ENCODE assay signal across 15 mouse cellular contexts in genomic region chr5:114728160-114728559, GRCm38 (mm10). TPM values are rescaled to one million over a fixed set of nuclear protein-coding genes. Genes with fewer than 3 reads are reported as not detected.
DNase-seq lines count a peak whose midpoint lies in the region; ATAC-seq and TF ChIP-seq lines count a peak whose summit lies in the region.
"Had no signal": no experiment of that assay in that cellular context is flagged by ENCODE, and none has a peak within 500 bp of the region (broad histone marks: within the 10 kb centered on the region; RNA-seq: fewer than 3 reads in every experiment).

No protein-coding gene starts in this region.

- no peak for TF ChIP-seq POLR2A in embryonic fibroblast, embryonic 13.5 days (IDR thresholded peaks at IDR 0.05; ENCODE audit: low read depth, low read length)

- H3K36me3 ChIP-seq in heart, embryonic 12.5 days, result peaks cover 81% of the 10 kb centered on the region

- DNase-seq in heart, adult 11 months, result peak; percentile 97
- DNase-seq in Patski (ENCODE audit: low read depth, low spot score), result no peak
- DNase-seq in heart, postnatal 36 days, result peak; percentile 29 to 33
- no peak for DNase-seq in lung, postnatal 10 days
- DNase-seq: cerebellum, adult 9-11 months; right cerebral cortex, postnatal 4 days had no signal

- no peak overlapping the region for H3K4me3 ChIP-seq in heart, embryonic 12.5 days
- no peak overlapping the region for H3K4me3 ChIP-seq in embryonic fibroblast, embryonic 13.5 days (ENCODE audit: insufficient read depth, low read length)
- H3K4me3 ChIP-seq: embryonic facial prominence, embryonic 12.5 days; forebrain, embryonic 13.5 days; kidney, embryonic 15.5 days; midbrain, embryonic 15.5 days; neural tube, embryonic 13.5 days had no signal

- H3K4me1 ChIP-seq in heart, embryonic 12.5 days (replicated peaks), result no peaks in the 10 kb centered on the region
- no peaks in the 10 kb centered on the region for H3K4me1 ChIP-seq in embryonic fibroblast, embryonic 13.5 days (ENCODE audit: control insufficient read depth, insufficient read depth, low read length)
- H3K4me1 ChIP-seq: embryonic facial prominence, embryonic 12.5 days; forebrain, embryonic 13.5 days; midbrain, embryonic 15.5 days; neural tube, embryonic 13.5 days had no signal

- POLR2A ChIA-PET in Patski (lab: Charles Lee), result no interaction called here

- ATAC-seq in heart, embryonic 12.5 days (ENCODE audit: insufficient number of reproducible peaks, low FRiP score), result no peak
- ATAC-seq in Patski, result peak; percentile 62
- no peak for ATAC-seq in megakaryocyte, adult 5-6 weeks (ENCODE audit: poor library complexity, severe bottlenecking)
- ATAC-seq: forebrain, embryonic 13.5 days; midbrain, embryonic 15.5 days had no signal

- WGBS in heart, embryonic 12.5 days, result 83% methylated on average over 10 of the region's 10 CpGs

- in situ Hi-C loops in Patski (cut with MboI; ENCODE audit: low pct_unique_long_range_greater_than_20kb), result no loop called here

- H3K4me2 ChIP-seq in heart, embryonic 12.5 days, result no peak overlapping the region
- H3K4me2 ChIP-seq: embryonic facial prominence, embryonic 12.5 days; forebrain, embryonic 13.5 days; kidney, embryonic 15.5 days; midbrain, embryonic 15.5 days; neural tube, embryonic 13.5 days had no signal

- no peak overlapping the region for H3K9ac ChIP-seq in heart, embryonic 12.5 days
- H3K9ac ChIP-seq: embryonic facial prominence, embryonic 12.5 days; forebrain, embryonic 13.5 days; kidney, embryonic 15.5 days; midbrain, embryonic 15.5 days; neural tube, embryonic 13.5 days had no signal

- H3K9me3 ChIP-seq in heart, embryonic 12.5 days (replicated peaks), result peaks cover 8% of the 10 kb centered on the region
- H3K9me3 ChIP-seq: midbrain, embryonic 15.5 days; neural tube, embryonic 13.5 days had no signal

- H3K27ac ChIP-seq in heart, embryonic 12.5 days (ENCODE audit: poor library complexity, severe bottlenecking), result no peak overlapping the region
- H3K27ac ChIP-seq in embryonic fibroblast, embryonic 13.5 days (ENCODE audit: insufficient read depth, low read length), result 0 out of 2 replicates have a peak overlapping the region, but pooled peaks have one; percentile 17
- H3K27ac ChIP-seq: embryonic facial prominence, embryonic 12.5 days; forebrain, embryonic 13.5 days; kidney, embryonic 15.5 days; macrophage; midbrain, embryonic 15.5 days; neural tube, embryonic 13.5 days had no signal

- H3K27me3 ChIP-seq in heart, embryonic 12.5 days (replicated peaks), result no peaks in the 10 kb centered on the region
- H3K27me3 ChIP-seq in Patski, result no peaks in the 10 kb centered on the region
- H3K27me3 ChIP-seq: embryonic facial prominence, embryonic 12.5 days; forebrain, embryonic 13.5 days; kidney, embryonic 15.5 days; midbrain, embryonic 15.5 days; neural tube, embryonic 13.5 days had no signal

- intact Hi-C loops in heart, postnatal 36 days (cut with DNase I), result no loop called here

- CTCF ChIA-PET in Patski (lab: Charles Lee), result interaction anchor here (1.1 to 1.5 kb wide), 2 partner anchors 9 to 16 kb away, joined by 3 read pairs; no protein-coding TSS in a partner anchor

- no peak for TF ChIP-seq CTCF in Patski (IDR thresholded peaks at IDR 0.05)
- no peak for TF ChIP-seq CTCF in embryonic fibroblast, embryonic 13.5 days (IDR thresholded peaks at IDR 0.05; ENCODE audit: borderline replicate concordance, insufficient read depth, low read length)

RNA-seq across cellular contexts. Expression of gene Tchp, which starts 20.6 kb away (rescaled TPM):
- polyA plus RNA-seq in heart, embryonic 12.5 days (2016; fragmentation: Nextera tagmentation; extraction: Ambion mirVana), result 9.1 and 9.4 TPM in 2 replicates
- polyA plus RNA-seq in Patski (2021), result 24.5 TPM
- polyA plus RNA-seq in embryonic fibroblast, embryonic 13.5 days (2011; ENCODE audit: insufficient read length, low read depth, missing spikeins), result 6.8 and 7.8 TPM in 2 replicates
- 1 to 10 TPM; 3.7 to 5.4 TPM for total RNA-seq in heart, postnatal 36 days (2021)
- total RNA-seq in megakaryocyte, adult 5-6 weeks (2015), result 2.6 and 3.0 TPM in 2 replicates
- 6.9 and 7.6 TPM in 2 replicates for total RNA-seq in megakaryocyte, adult 5-6 weeks (2017)

RNA-seq across cellular contexts. Expression of gene Gltp, which starts 37.4 kb away (rescaled TPM):
- polyA plus RNA-seq in heart, embryonic 12.5 days (2016; fragmentation: Nextera tagmentation; extraction: Ambion mirVana), result 55.3 and 56.5 TPM in 2 replicates
- 61.4 TPM for polyA plus RNA-seq in Patski (2021)
- polyA plus RNA-seq in embryonic fibroblast, embryonic 13.5 days (2011; ENCODE audit: insufficient read length, low read depth, missing spikeins), result 46.6 TPM in 2 replicates
- total RNA-seq in heart, postnatal 36 days (2021), result 10 to 100 TPM; 16.0 to 17.2 TPM
- total RNA-seq in megakaryocyte, adult 5-6 weeks (2015), result 268 and 269 TPM in 2 replicates
- total RNA-seq in megakaryocyte, adult 5-6 weeks (2017), result 135 and 141 TPM in 2 replicates

RNA-seq across cellular contexts. Expression of gene Ankrd13a, which starts 46.3 kb away (rescaled TPM):
- polyA plus RNA-seq in heart, embryonic 12.5 days (2016; fragmentation: Nextera tagmentation; extraction: Ambion mirVana), result 45.2 and 45.6 TPM in 2 replicates
- polyA plus RNA-seq in Patski (2021), result 144 TPM
- 85.8 and 104 TPM in 2 replicates for polyA plus RNA-seq in embryonic fibroblast, embryonic 13.5 days (2011; ENCODE audit: insufficient read length, low read depth, missing spikeins)
- total RNA-seq in heart, postnatal 36 days (2021), result 10 to 100 TPM; 30.9 to 42.3 TPM
- total RNA-seq in megakaryocyte, adult 5-6 weeks (2015), result 169 and 170 TPM in 2 replicates
- 204 and 225 TPM in 2 replicates for total RNA-seq in megakaryocyte, adult 5-6 weeks (2017)

RNA-seq across cellular contexts. Expression of gene Git2, which starts 47.2 kb away (rescaled TPM):
- 33.6 and 36.4 TPM in 2 replicates for polyA plus RNA-seq in heart, embryonic 12.5 days (2016; fragmentation: Nextera tagmentation; extraction: Ambion mirVana)
- 53.6 TPM for polyA plus RNA-seq in Patski (2021)
- polyA plus RNA-seq in embryonic fibroblast, embryonic 13.5 days (2011; ENCODE audit: insufficient read length, low read depth, missing spikeins), result 50.0 and 58.0 TPM in 2 replicates
- 10 to 100 TPM; 28.7 to 32.0 TPM for total RNA-seq in heart, postnatal 36 days (2021)
- total RNA-seq in megakaryocyte, adult 5-6 weeks (2015), result 93.8 and 97.0 TPM in 2 replicates
- 87.1 and 107 TPM in 2 replicates for total RNA-seq in megakaryocyte, adult 5-6 weeks (2017)

Comparison
In these comparisons a context has a peak if more than half of its experiments do, and no peak if none do; other contexts are left out.
1. DNase-seq: peak in heart, adult 11 months (single experiment) and heart, postnatal 36 days (2 of 2); none in Patski (single experiment) and lung, postnatal 10 days (single experiment).